Mouse (Mus musculus) liver, postnatal 0 days (tissue): ENCODE measurements around the gene Lsmem1.

ENCODE experiments used
- CTCF ChIP-seq: sonication (generic); IDR thresholded peaks from 2 replicates; pipeline ENCODE4 v1.5.1; 2016; ENCODE audit warnings: antibody characterized with exemption, low read depth
- EP300 ChIP-seq: IDR thresholded peaks from 2 replicates; pipeline ENCODE4 v1.6.1; 2016; ENCODE audit warnings: antibody characterized with exemption, low read depth, mild to moderate bottlenecking

DNA sequence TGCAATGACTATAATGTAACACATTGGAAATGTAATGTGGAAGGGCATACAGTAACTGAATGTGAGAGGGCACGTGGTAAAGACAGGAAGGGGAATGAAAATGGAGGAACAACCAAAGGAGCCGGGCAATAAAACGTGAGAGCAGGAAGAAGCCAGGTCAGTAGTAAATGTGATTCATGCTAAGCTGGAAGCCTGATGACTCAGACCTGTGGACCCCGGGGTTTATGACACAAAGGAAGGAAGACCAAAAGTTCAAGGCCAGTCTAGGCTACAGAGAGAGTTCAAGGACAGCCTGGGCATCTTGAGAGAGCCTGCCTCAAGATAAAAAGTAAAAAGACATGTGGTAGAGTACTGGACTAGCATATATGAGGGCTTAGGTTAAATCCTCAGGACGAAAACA is 52.8 kb downstream of the Lsmem1 start:
- TF ChIP-seq CTCF (no peak), EP300 (no peak)
